Mouse (Mus musculus) ES-E14 (cell line): ENCODE measurements at regions not wholly inside any gene's neighbourhood (a gene's known extent, or its start where the extent isn't known, plus 50 kb on each side); places are given as distances from the start of the nearest gene placed in this dataset.

ENCODE experiments used
- DNase-seq: peaks from one replicate; pipeline ENCODE4 v3.0.0-alpha.2; 2013; ENCODE audit warnings: low read depth, low spot score
- H3K27ac ChIP-seq: 2 replicates; pipeline ENCODE4 v1.5.1; 2012; ENCODE audit warnings: low read depth, mild to moderate bottlenecking, low read length, moderate library complexity, mixed read lengths; ENCODE audit not compliant: poor library complexity, insufficient read depth, severe bottlenecking
- H3K36me3 ChIP-seq: 2 replicates; pipeline ENCODE4 v1.6.1; 2012; ENCODE audit warnings: mild to moderate bottlenecking, low read length, moderate library complexity, mixed read lengths; ENCODE audit not compliant: control insufficient read depth, poor library complexity, insufficient read depth, severe bottlenecking
- H3K4me1 ChIP-seq, 2 experiments: fragments of 150-350 bp in 1 of 2; sonication (generic) in 1 of 2; 2 replicates each; pipeline ENCODE4 v1.6.1; 2012; ENCODE audit warnings: low read length in 2 of 2, mild to moderate bottlenecking in 1 of 2, mixed read lengths in 1 of 2; ENCODE audit not compliant: control insufficient read depth in 2 of 2, insufficient read depth in 2 of 2, poor library complexity in 1 of 2
- H3K4me3 ChIP-seq, 2 experiments: fragments of 150-350 bp in 1 of 2; sonication (generic) in 1 of 2; 2 replicates each; pipeline ENCODE4 v1.5.1; 2012; ENCODE audit warnings: low read length in 2 of 2, low read depth in 1 of 2, mild to moderate bottlenecking in 1 of 2, mixed read lengths in 1 of 2; ENCODE audit not compliant: insufficient read depth in 1 of 2, poor library complexity in 1 of 2, severe bottlenecking in 1 of 2
- H3K9ac ChIP-seq: 2 replicates; pipeline ENCODE4 v1.6.1; 2012; ENCODE audit warnings: low read depth, mild to moderate bottlenecking, low read length, mixed read lengths; ENCODE audit not compliant: poor library complexity, insufficient read depth, severe bottlenecking
- H3K9me3 ChIP-seq: fragments of 150-350 bp; sonication (generic); 2 replicates; pipeline ENCODE4 v1.6.1; 2012; ENCODE audit warnings: low read depth, mild to moderate bottlenecking, low read length; ENCODE audit not compliant: control insufficient read depth, insufficient read depth
- CHD2 ChIP-seq: IDR thresholded peaks from 2 replicates; pipeline ENCODE4 v1.6.1; 2014; ENCODE audit warnings: mild to moderate bottlenecking, low read depth, low read length, inconsistent platforms
- HCFC1 ChIP-seq: IDR thresholded peaks from 2 replicates; pipeline ENCODE4 v1.6.1; 2012; ENCODE audit warnings: low read length, inconsistent platforms, borderline replicate concordance; ENCODE audit not compliant: insufficient read depth
- MAFK ChIP-seq: IDR thresholded peaks from 2 replicates; pipeline ENCODE4 v1.6.1; 2014; ENCODE audit warnings: mild to moderate bottlenecking, low read depth, low read length, inconsistent platforms; ENCODE audit not compliant: insufficient read depth
- ZC3H11A ChIP-seq: IDR thresholded peaks from 2 replicates; pipeline ENCODE4 v1.6.1; 2012; ENCODE audit warnings: low read depth, mild to moderate bottlenecking, inconsistent platforms, low read length, borderline replicate concordance
- ZNF384 ChIP-seq: IDR thresholded peaks from 2 replicates; pipeline ENCODE4 v1.6.1; 2012; ENCODE audit warnings: low read depth, low read length, inconsistent platforms
- in situ Hi-C, 2 experiments: fragments of 600-800 bp; cut with MboI; formaldehyde crosslinking; loops; one replicate each; pipeline ENCODE4 v1.15.1; 2025; ENCODE audit warnings: low sequenced_read_pairs in 2 of 2, inconsistent platforms in 1 of 2; ENCODE audit not compliant: unreplicated experiment in 2 of 2

DNA sequence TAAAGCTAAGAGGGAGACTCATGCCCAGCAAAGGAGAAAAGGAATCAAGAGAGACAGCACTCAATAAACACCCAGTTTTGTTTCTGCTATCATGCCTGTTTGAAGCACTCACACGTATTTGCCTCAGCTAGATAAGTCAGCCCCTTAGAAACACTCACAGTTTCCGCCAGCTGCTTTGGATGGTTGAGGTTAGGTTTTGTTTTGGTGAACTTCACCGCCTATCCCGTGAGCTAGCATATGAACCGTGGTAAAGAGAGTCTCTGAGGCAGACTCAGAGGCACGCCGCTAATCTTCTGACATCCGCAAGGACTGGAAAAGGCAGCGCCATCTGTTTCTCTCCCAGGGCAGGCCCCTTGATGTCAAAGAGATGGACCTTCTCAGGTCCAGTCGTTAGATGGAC, 73.2 kb upstream of the Prdm1 start:
- TF ChIP-seq MAFK (no peak), ZNF384 (no peak), HCFC1 (no peak), CHD2 (no peak), ZC3H11A (no peak)
- in situ Hi-C loops = no loop called here
- Histone ChIP-seq H3K27ac (no peak overlapping the region; the same call in 1 of the 2 replicates), H3K9ac (no peak overlapping the region), H3K4me1 (no peaks in the 10 kb centered on the region), H3K9me3 (no peaks in the 10 kb centered on the region), H3K4me3 (no peak overlapping the region), H3K36me3 (no peaks in the 10 kb centered on the region)
- DNase-seq = no peak

DNA sequence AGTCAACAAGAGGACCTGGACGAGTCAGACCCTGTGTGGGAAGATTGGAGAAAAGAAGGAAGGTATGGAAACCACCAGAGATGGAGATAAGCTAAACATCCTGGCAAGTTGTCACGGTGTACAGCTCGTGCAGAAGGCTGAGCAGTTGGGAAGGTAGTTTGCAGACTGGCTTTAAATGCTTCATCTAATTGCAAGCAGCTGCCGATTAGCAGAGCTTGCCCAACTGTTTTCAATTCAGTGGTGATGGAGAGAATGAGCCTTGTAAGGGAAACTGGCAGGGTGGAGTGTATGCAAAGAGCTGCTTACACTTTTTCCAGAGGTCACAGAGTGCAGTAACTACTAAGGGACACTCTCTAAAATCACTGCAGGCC, 71.6 kb upstream of the Prdm1 start:
- Histone ChIP-seq H3K4me3 (no peak overlapping the region), H3K4me1 (no peaks in the 10 kb centered on the region), H3K9me3 (no peaks in the 10 kb centered on the region), H3K27ac (no peak overlapping the region), H3K36me3 (no peaks in the 10 kb centered on the region), H3K9ac (no peak overlapping the region)
- in situ Hi-C loops = no loop called here
- no peak for TF ChIP-seq ZNF384
- TF ChIP-seq MAFK = no peak
- no peak for TF ChIP-seq ZC3H11A
- TF ChIP-seq HCFC1 = no peak
- no peak for TF ChIP-seq CHD2
- DNase-seq = no peak

DNA sequence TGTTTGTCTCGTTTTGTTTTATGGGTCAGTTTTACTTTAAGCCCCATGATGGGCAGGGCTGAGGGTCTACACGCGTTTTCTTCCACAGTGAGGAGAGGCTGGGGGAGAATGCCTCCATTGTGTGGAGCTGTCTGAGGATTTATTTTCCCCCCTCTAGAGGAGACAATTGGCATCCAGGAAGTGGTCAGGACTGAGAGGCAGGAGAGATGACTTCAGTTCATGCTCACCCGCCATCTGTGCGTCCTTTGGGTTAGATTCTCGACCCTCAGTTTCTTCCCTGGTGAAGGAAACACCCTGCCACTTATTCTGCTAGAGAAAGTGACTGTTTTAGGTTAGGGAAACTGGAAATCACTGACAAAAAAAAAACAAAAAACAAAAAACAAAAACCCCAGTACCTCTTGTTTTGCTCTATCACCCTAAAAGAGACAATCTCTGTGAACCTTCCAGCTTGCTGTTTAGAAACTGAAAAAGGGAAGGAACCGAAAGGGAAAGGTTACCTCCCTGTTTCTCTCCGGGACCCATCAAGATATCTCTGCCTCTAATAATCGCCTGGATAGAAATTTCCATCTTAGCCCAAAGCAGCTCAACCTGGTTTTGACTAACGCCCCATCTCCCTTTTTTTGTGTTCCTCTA, 71.1 kb upstream of the Prdm1 start:
- H3K9me3 ChIP-seq = no peaks in the 10 kb centered on the region
- H3K36me3 ChIP-seq = no peaks in the 10 kb centered on the region
- no peaks in the 10 kb centered on the region for H3K4me1 ChIP-seq
- no peak for DNase-seq
- TF ChIP-seq ZNF384 (no peak), MAFK (no peak), CHD2 (no peak), ZC3H11A (no peak)
- no peak overlapping the region for H3K9ac ChIP-seq
- in situ Hi-C loops = no loop called here
- no peak overlapping the region for H3K4me3 ChIP-seq
- H3K27ac ChIP-seq = no peak overlapping the region

- in situ Hi-C loops = no loop called here
- H3K4me1 ChIP-seq = no peaks in the 10 kb centered on the region
- no peak overlapping the region for H3K27ac ChIP-seq
- no peak overlapping the region for H3K4me3 ChIP-seq
- H3K36me3 ChIP-seq = no peaks in the 10 kb centered on the region
- H3K9ac ChIP-seq = no peak overlapping the region
- H3K9me3 ChIP-seq = no peaks in the 10 kb centered on the region
- no peak for TF ChIP-seq CHD2
- no peak for TF ChIP-seq ZNF384
- no peak for TF ChIP-seq ZC3H11A
- TF ChIP-seq HCFC1 = no peak
- no peak for TF ChIP-seq MAFK
- DNase-seq = no peak
These were observed 70.3 kb upstream of the Prdm1 start for GRCm38 (mm10) chr10:44598615-44599014.

GRCm38 (mm10) chr10:44595932-44596331, 67.6 kb upstream of the Prdm1 start:
- H3K9ac ChIP-seq = no peak overlapping the region
- TF ChIP-seq ZNF384 (no peak), ZC3H11A (no peak)
- no peaks in the 10 kb centered on the region for H3K36me3 ChIP-seq
- in situ Hi-C loops = no loop called here
- no peak overlapping the region for H3K4me3 ChIP-seq
- no peak overlapping the region for H3K27ac ChIP-seq
- DNase-seq = no peak
- H3K9me3 ChIP-seq = no peaks in the 10 kb centered on the region
- H3K4me1 ChIP-seq = no peaks in the 10 kb centered on the region
